Mouse (Mus musculus) midbrain, embryonic 10.5 days (tissue): ENCODE results near the gene Ece1. TPM values are rescaled to one million over a fixed set of nuclear protein-coding genes. Genes with fewer than 3 reads are reported as not detected.
"Not testable (repeated sequence)": the region's sequence is repeated elsewhere in the genome, so short reads cannot be mapped to it uniquely, and the experiment has no call there.

Experiments
- DNase-seq: peaks from one replicate; pipeline ENCODE4 v3.0.0-alpha.2; 2017; ENCODE audit warnings: low spot score
- H3K27ac ChIP-seq: fragments of 300-500 bp; sonication (generic); replicated peaks from 2 replicates; pipeline ENCODE4 v1.5.1; 2016; ENCODE audit warnings: mild to moderate bottlenecking
- H3K27me3 ChIP-seq: fragments of 300-500 bp; sonication (generic); 2 replicates; pipeline ENCODE4 v1.6.1; 2016; ENCODE audit warnings: low read depth, mild to moderate bottlenecking; ENCODE audit not compliant: poor library complexity, severe bottlenecking
- H3K36me3 ChIP-seq: fragments of 300-500 bp; sonication (generic); 2 replicates; pipeline ENCODE4 v1.6.1; 2016; ENCODE audit warnings: mild to moderate bottlenecking, moderate library complexity
- H3K4me1 ChIP-seq: fragments of 300-500 bp; sonication (generic); 2 replicates; pipeline ENCODE4 v1.6.1; 2016
- H3K4me3 ChIP-seq: fragments of 300-500 bp; sonication (generic); 2 replicates; pipeline ENCODE4 v1.5.1; 2016; ENCODE audit warnings: mild to moderate bottlenecking, moderate library complexity
- H3K9me3 ChIP-seq: fragments of 300-500 bp; sonication (generic); replicated peaks from 2 replicates; pipeline ENCODE4 v1.6.1; 2016; ENCODE audit warnings: mild to moderate bottlenecking
- WGBS: fragments of 180-500 bp; shearing (Covaris S2); methylation state at CpG from one replicate; pipeline ENCODE4 v1.1.7; 2016; 5-methylcytosine and 5-hydroxymethylcytosine counted together
- polyA plus RNA-seq: library from polyadenylated mRNA; unstranded; fragments of >200 nt; fragmentation: Nextera tagmentation; extraction: Ambion mirVana; gene quantifications from 2 replicates; pipeline ENCODE4 v1.2.1, GENCODE M21; 2016

Ece1 gene
- polyA plus RNA-seq, 1 experiment from 2014 or later, result 31.6 TPM

GRCm38 (mm10) chr4:137963881-137964584, 102.0 kb downstream of the Ece1 start:
- peaks cover 7% of the 10 kb centered on the region; the same call in 1 of the 2 replicates for H3K9me3 ChIP-seq
- H3K36me3 ChIP-seq, result peaks cover 62% of the 10 kb centered on the region
- H3K4me1 ChIP-seq, result no peaks in the 10 kb centered on the region
- no peak overlapping the region for H3K27ac ChIP-seq
- 62% methylated on average over 7 of the region's 9 CpGs for WGBS
- H3K4me3 ChIP-seq, result no peak overlapping the region
- DNase-seq, result peak; percentile 74
- H3K27me3 ChIP-seq, result no peaks in the 10 kb centered on the region

GRCm38 (mm10) chr4:137964585-137964930, 102.5 kb downstream of the Ece1 start:
- H3K27me3 ChIP-seq, result no peaks in the 10 kb centered on the region
- H3K27ac ChIP-seq, result no peak overlapping the region
- peaks cover 2% of the 10 kb centered on the region; the same call in 1 of the 2 replicates for H3K9me3 ChIP-seq
- peaks cover 57% of the 10 kb centered on the region for H3K36me3 ChIP-seq
- DNase-seq, result no peak
- H3K4me1 ChIP-seq, result no peaks in the 10 kb centered on the region
- WGBS, result 95% methylated on average over 11 of the region's 11 CpGs
- no peak overlapping the region for H3K4me3 ChIP-seq

GRCm38 (mm10) chr4:137968203-137968602, 106.2 kb downstream of the Ece1 start:
- Histone ChIP-seq H3K4me3 (no peak overlapping the region), H3K36me3 (peaks cover 21% of the 10 kb centered on the region), H3K27me3 (no peaks in the 10 kb centered on the region), H3K9me3 (no peaks in the 10 kb centered on the region), H3K4me1 (no peaks in the 10 kb centered on the region), H3K27ac (no peak overlapping the region)
- WGBS, result 8% methylated on average over 9 of the region's 9 CpGs
- DNase-seq, result peak; percentile 75

GRCm38 (mm10) chr4:137970623-137971199, 108.7 kb downstream of the Ece1 start:
- not testable (repeated sequence) for H3K27me3 ChIP-seq, H3K27ac ChIP-seq, H3K36me3 ChIP-seq, H3K4me3 ChIP-seq, H3K4me1 ChIP-seq, DNase-seq, H3K9me3 ChIP-seq
- no CpG with 5 or more reads among the region's 11 CpGs for WGBS

- H3K27me3 ChIP-seq, DNase-seq, H3K27ac ChIP-seq, H3K36me3 ChIP-seq, H3K4me1 ChIP-seq, H3K9me3 ChIP-seq, H3K4me3 ChIP-seq: not testable (repeated sequence)
- no CpG with 5 or more reads among the region's 11 CpGs for WGBS
Observed at GRCm38 (mm10) chr4:137974856-137975432, 112.9 kb downstream of the Ece1 start.

GRCm38 (mm10) chr4:137979066-137979644, 117.1 kb downstream of the Ece1 start:
- H3K4me3 ChIP-seq, H3K27me3 ChIP-seq, H3K4me1 ChIP-seq, H3K36me3 ChIP-seq, H3K27ac ChIP-seq, DNase-seq, H3K9me3 ChIP-seq: not testable (repeated sequence)
- no CpG with 5 or more reads among the region's 11 CpGs for WGBS

GRCm38 (mm10) chr4:137982869-137983268, 120.8 kb downstream of the Ece1 start:
- DNase-seq, result no peak
- peaks cover 4% of the 10 kb centered on the region for H3K4me1 ChIP-seq
- H3K9me3 ChIP-seq, result no peaks in the 10 kb centered on the region
- no peaks in the 10 kb centered on the region for H3K27me3 ChIP-seq
- no peak overlapping the region for H3K27ac ChIP-seq
- WGBS, result 72% methylated on average over 1 of the region's 1 CpGs
- no peak overlapping the region for H3K4me3 ChIP-seq
- no peaks in the 10 kb centered on the region for H3K36me3 ChIP-seq

GRCm38 (mm10) chr4:137984212-137984611, 122.2 kb downstream of the Ece1 start:
- Histone ChIP-seq H3K4me3 (no peak overlapping the region), H3K27me3 (no peaks in the 10 kb centered on the region), H3K36me3 (no peaks in the 10 kb centered on the region), H3K9me3 (no peaks in the 10 kb centered on the region), H3K4me1 (peaks cover 8% of the 10 kb centered on the region), H3K27ac (no peak overlapping the region)
- no peak for DNase-seq
- 61% methylated on average over 10 of the region's 10 CpGs for WGBS

GRCm38 (mm10) chr4:137984746-137985145, 122.7 kb downstream of the Ece1 start:
- Histone ChIP-seq H3K4me3 (no peak overlapping the region), H3K9me3 (no peaks in the 10 kb centered on the region), H3K36me3 (no peaks in the 10 kb centered on the region), H3K27ac (no peak overlapping the region), H3K27me3 (no peaks in the 10 kb centered on the region), H3K4me1 (peaks cover 8% of the 10 kb centered on the region)
- WGBS, result 84% methylated on average over 5 of the region's 5 CpGs
- no peak for DNase-seq

GRCm38 (mm10) chr4:137989426-137989825, 127.4 kb downstream of the Ece1 start:
- no peak overlapping the region for H3K27ac ChIP-seq
- no peak for DNase-seq
- no peaks in the 10 kb centered on the region for H3K9me3 ChIP-seq
- 84% methylated on average over 5 of the region's 5 CpGs for WGBS
- H3K27me3 ChIP-seq, result peaks cover 26% of the 10 kb centered on the region
- no peaks in the 10 kb centered on the region for H3K36me3 ChIP-seq
- peaks cover 14% of the 10 kb centered on the region for H3K4me1 ChIP-seq
- no peak overlapping the region for H3K4me3 ChIP-seq

- Histone ChIP-seq H3K27ac (no peak overlapping the region), H3K27me3 (peaks cover 26% of the 10 kb centered on the region), H3K4me3 (no peak overlapping the region), H3K36me3 (peaks cover 7% of the 10 kb centered on the region), H3K9me3 (no peaks in the 10 kb centered on the region), H3K4me1 (peaks cover 24% of the 10 kb centered on the region)
- no peak for DNase-seq
- WGBS, result 71% methylated on average over 4 of the region's 4 CpGs
Observed at GRCm38 (mm10) chr4:137990433-137990832, 128.4 kb downstream of the Ece1 start.

- Histone ChIP-seq H3K27me3 (peaks cover 26% of the 10 kb centered on the region), H3K9me3 (no peaks in the 10 kb centered on the region), H3K4me3 (no peak overlapping the region), H3K27ac (no peak overlapping the region), H3K4me1 (peaks cover 32% of the 10 kb centered on the region), H3K36me3 (peaks cover 15% of the 10 kb centered on the region)
- 83% methylated on average over 7 of the region's 7 CpGs for WGBS
- no peak for DNase-seq
Observed at GRCm38 (mm10) chr4:137991240-137991639, 129.2 kb downstream of the Ece1 start.

GRCm38 (mm10) chr4:137992890-137993289, 130.9 kb downstream of the Ece1 start, which contains the start of gene Eif4g3:
Gene Eif4g3 (plus strand): TSS chr4:137993022.
- Histone ChIP-seq H3K4me1 (peaks cover 38% of the 10 kb centered on the region), H3K27me3 (peaks cover 26% of the 10 kb centered on the region), H3K4me3 (peak within 1 kb of the TSS; percentile 100), H3K27ac (peak within 1 kb of the TSS; percentile 99), H3K9me3 (no peaks in the 10 kb centered on the region), H3K36me3 (peaks cover 30% of the 10 kb centered on the region)
- no peak for DNase-seq
- WGBS, result 1% methylated on average over 39 of the region's 39 CpGs
